In the genomic region with DNA sequence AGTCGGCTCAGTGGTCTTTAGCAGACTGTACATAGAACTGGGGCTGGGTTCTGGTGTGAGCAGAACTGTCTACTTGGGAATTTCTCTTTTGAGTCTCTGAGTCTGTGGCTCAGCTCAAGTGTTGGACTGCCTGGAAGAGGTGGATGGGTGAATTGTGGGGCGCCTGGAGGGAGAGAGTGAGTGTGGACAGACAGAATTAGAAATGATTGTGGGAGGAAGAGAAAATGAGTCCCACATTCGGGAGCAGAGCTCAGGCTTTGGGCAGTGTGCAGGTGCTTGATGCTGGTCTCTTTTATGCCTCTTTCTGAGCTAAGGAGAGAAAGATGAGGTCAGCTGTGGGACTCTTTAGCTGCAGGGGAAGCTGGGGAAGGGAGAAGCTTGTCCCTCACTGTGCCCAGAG, we compare ENCODE assay signal across 21 mouse cellular contexts.
DNase-seq lines count a peak whose midpoint lies in the region; ATAC-seq lines count a peak whose summit lies in the region.
"Had no signal": no experiment of that assay in that cellular context is flagged by ENCODE, and none has a peak within 500 bp of the region (broad histone marks: within the 10 kb centered on the region; RNA-seq: fewer than 3 reads in every experiment).

No protein-coding gene starts in this region.

- DNase-seq in frontal cortex, adult 2 months (ENCODE audit: extremely low spot score in 1 of 2, low spot score in 1 of 2), result no peak
- DNase-seq in heart, adult 11 months, result peak; percentile 76
- no peak for DNase-seq in heart, postnatal 36 days
- DNase-seq in right cerebral cortex, adult 18-20 months, result peak; percentile 53
- no peak for DNase-seq in right cerebral cortex, adult 2 months (ENCODE audit: low spot score in 2 of 2)
- DNase-seq: adrenal gland, adult 2 months; adrenal gland, postnatal 10 days; adrenal gland, postnatal 25 days; B cell, adult 2 months; cerebellum, adult 11-12 months; cerebellum, adult 2 months; cerebellum, adult 9-11 months; cerebellum, postnatal 14 days; cerebellum, postnatal 36 days; embryo, embryonic 11 days had no signal

- intact Hi-C loops in heart, postnatal 36 days (cut with DNase I), result no loop called here

- peak; percentile 60 for ATAC-seq in frontal cortex, adult (ENCODE audit: low TSS enrichment)
- no peak for ATAC-seq in activated CD4-positive, CD25-positive, alpha-beta regulatory T cell, adult 4 months
- ATAC-seq: CD4-positive, CD25-positive, alpha-beta regulatory T cell, adult 4 months; forebrain, embryonic 14.5 days; forebrain, embryonic 16.5 days; Patski had no signal

Comparison
In these comparisons a context has a peak if more than half of its experiments do, and no peak if none do; other contexts are left out.
1. DNase-seq: peak in heart, adult 11 months (single experiment) and right cerebral cortex, adult 18-20 months (single experiment); none in frontal cortex, adult 2 months (0 of 2), heart, postnatal 36 days (0 of 2) and right cerebral cortex, adult 2 months (0 of 2).